Mouse (Mus musculus): ENCODE data around the gene 4930415O20Rik.

The 4930415O20Rik gene

DNA sequence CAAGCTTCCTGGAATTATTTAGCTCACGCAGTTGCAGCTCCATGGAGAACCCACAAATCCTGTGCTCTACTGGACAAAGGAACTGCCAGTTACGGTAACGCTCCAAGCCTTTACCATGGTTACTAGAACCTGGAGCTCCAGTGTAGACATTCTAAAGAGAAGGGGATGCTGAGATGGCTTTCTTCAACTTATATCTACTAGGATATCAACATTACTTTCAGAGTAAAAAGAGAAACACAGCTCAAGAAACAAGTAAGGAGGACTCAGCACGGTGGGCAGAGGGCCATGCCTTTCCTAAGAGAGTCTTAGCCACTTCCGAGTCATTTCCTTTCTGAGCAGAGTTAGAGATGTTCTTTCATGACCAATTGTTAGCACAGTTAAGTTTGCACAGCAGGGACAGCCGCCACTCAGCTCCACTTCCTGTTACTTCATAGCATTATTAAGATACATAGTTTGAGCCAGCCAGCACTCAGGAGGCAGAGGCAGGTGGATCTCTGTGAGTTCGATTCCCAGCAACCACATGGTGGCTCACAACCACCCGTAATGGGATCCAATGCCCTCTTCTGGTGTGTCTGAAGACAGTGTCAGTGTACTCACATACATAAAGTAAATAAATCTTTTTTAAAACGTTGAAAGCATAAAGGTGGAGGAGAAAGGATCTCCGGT lies at the start of gene 4930415O20Rik, which contains the start of gene Ccnt1:
Gene 4930415O20Rik, plus strand, starts transcription at position 132 of the 666 bp plus-strand sequence.
Gene Ccnt1, minus strand, starts transcription at position 51 of the 666 bp plus-strand sequence.
- DNase-seq: no peak

- no peak for DNase-seq
These were observed 49.6 kb upstream of the 4930415O20Rik start for GRCm38 (mm10) chr15:98521245-98521644.

- DNase-seq: no peak
These were observed 44.7 kb upstream of the 4930415O20Rik start for GRCm38 (mm10) chr15:98526057-98526456.

DNA sequence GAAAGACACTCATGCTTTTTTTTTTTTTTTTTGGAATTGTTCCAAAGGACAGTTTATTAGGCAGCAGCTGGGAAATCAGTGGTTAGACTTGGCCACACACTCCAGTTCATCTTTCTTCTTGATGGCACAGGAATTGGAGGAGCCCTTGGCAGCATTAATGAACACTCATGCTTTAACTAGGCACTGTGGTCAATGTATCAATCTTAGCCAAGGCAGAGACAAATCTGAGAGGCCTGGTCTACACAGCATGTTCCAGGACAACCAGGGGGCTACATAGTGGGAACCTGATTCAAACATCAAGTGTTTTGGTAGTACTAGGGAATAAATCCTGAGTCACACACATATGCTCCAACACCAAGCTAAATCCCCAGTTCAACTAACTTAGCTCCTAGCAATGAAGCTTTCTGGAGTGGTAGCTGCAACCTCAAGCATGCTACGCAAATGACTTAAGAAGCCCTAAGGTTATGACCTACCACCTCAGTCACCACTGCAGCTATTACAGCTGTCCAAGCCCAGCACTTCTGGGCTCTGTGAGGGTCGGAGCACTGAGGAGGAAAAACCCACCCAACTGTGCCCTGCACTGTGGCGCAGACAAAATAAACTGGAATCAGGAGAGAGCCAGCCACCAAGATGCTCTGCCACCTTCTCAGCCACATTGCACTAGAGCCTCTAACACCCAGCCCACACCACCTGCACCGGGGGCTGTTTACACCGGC lies 43.6 kb upstream of the 4930415O20Rik start:
- no peak for DNase-seq

DNA sequence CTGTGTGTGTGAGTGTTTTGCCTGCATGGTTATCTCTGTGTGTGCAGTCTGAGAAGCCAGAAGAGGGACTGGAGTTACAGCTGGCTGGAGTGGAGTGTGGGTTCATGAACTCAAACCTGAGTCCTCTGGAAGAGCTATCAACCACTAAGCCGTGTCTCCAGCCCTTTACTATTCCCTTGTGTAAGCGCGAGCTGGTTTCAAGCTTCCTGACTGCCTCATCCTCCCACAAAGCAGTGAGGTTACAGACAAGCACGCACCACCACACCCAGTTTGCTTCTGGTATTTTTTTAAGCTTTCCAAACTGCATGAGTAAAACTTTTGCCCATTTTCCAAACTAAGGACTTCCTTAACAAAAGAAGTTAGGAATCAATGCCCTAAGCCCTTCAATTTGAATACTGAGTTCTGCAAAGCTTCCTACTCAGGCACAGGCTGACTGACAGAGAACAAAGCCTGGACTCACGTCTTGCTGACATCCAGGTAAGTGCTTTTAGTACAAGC lies 42.7 kb upstream of the 4930415O20Rik start:
- DNase-seq: no peak

GRCm38 (mm10) chr15:98532281-98532680 lies 38.5 kb upstream of the 4930415O20Rik start:
- DNase-seq: no peak

DNA sequence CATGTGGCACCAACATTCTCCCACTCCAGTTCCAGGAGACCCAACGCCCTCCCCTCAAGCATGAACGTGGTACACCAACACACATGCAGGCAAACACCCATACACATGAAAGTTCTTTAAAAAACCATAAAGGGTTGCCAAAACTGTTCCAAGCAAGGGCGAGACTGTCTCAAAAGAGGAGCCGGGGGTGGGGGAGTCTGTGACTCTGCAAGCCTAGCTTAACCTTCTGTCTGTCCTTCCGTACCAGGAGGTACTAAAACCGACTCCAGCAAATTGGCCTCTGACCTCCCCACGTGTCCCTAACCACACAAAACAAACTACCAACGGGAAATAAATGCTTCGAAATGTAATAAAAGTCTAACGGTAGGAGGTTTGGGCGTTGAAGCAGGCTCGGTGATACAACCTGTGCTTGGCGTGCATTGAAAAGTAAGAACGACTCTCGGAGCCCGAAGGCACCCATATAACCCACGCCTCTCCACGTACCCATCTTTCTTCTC lies 37.7 kb upstream of the 4930415O20Rik start:
- DNase-seq: peak; percentile 26

DNA sequence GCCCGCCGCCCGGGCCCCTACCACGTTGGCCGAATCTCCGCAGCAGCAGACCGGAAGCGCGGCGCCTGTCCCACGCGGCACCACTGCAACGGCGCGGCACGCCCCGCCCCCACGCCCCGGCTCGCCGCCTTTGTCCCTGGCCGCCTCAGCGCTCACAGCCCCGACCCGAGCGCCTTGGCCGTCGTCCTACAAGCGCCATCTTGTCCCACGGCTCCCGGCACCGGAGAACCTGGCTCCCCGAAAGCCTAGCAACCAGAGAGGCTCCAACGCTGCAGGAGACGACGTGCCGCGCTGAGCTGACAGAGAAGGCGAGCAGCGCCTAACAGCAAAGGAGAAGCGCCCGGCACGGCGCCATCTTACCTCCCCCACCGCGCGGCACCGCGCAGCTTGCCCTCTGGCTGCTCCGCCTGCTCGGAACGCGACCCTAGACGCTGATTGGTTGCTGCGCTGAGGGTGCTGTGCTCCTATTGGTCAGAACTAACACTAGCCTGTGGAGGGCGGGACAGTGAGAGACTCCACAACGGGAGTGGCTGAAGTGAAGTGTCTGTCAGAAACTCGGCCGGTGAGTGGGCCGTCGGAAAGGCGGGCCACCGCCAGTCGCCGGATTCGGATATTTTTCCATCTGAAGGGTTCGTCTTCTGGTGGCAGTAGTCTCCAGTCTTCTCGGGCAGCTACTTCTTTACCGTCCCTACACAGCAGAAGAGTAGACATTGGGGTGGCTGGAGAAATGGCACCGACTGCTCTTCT lies 36.8 kb upstream of the 4930415O20Rik start, which contains the start of gene Kansl2:
Gene Kansl2, minus strand, starts transcription at position 384 of the 747 bp plus-strand sequence.
- DNase-seq: peak; percentile 98

DNA sequence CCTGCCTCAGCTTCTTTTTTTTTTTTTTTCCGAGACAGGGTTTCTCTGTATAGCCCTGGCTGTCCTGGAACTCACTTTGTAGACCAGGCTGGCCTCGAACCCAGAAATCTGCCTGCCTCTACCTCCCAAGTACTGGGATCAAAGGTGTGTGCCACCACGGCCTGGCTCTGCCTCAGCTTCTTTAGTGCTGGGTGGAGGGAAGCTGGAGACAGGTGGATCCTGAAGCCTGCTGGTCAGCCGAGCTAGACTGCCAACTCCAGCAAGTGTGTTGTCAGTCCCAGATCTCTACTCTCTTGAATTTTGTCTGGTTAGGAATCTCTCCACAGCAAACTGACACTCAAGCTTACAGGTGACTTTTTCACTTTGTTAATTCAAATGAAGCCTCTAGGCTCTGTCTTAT lies 34.9 kb upstream of the 4930415O20Rik start:
- no peak for DNase-seq

DNA sequence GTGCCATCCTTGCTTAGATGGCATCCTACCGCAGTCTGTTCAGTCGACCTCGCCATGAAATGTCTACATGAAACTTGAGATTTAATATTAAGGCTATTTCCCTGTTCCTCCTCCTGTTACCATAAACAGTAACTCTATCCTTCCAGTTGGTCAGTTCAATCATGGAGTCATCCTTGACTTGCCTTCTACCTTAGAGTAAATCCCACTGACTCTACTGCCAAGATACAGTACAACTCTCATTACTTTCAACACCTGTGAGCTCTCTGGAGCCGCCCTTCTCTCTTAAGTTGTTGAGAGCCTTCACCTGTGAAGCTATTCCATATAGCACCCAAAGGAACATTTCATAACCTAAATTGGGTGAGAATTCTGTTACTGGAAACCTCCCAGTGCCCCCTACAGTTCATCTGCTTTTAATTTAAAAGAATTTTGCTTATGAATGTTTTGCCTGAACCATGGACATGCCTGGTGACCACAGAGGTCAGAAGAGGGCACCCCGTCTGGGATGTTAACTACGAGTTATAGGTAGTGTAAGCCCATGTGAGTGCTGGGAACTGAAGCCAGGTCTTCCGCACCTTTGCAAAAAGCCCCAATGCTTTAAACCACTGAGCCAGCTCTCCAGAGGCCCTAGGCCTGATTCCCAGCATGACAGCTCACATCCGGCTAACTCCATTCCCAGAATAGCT lies 33.8 kb upstream of the 4930415O20Rik start:
- DNase-seq: no peak

GRCm38 (mm10) chr15:98537923-98538322 lies 32.9 kb upstream of the 4930415O20Rik start:
- DNase-seq: no peak

- no peak for DNase-seq
These were observed 29.7 kb upstream of the 4930415O20Rik start for GRCm38 (mm10) chr15:98541064-98541463.

- DNase-seq: no peak
These were observed 27.5 kb upstream of the 4930415O20Rik start for GRCm38 (mm10) chr15:98543341-98543740.

GRCm38 (mm10) chr15:98545151-98545550 lies 25.7 kb upstream of the 4930415O20Rik start:
- no peak for DNase-seq

- DNase-seq: no peak
These were observed 24.0 kb upstream of the 4930415O20Rik start for GRCm38 (mm10) chr15:98546843-98547242.

- no peak for DNase-seq
These were observed 18.0 kb upstream of the 4930415O20Rik start for GRCm38 (mm10) chr15:98552758-98553157.

GRCm38 (mm10) chr15:98555881-98556280 lies 14.9 kb upstream of the 4930415O20Rik start:
- no peak for DNase-seq

- no peak for DNase-seq
These were observed 13.6 kb upstream of the 4930415O20Rik start for GRCm38 (mm10) chr15:98557186-98557585.

- DNase-seq: no peak
These were observed 3.9 kb upstream of the 4930415O20Rik start for GRCm38 (mm10) chr15:98566973-98567277.

DNA sequence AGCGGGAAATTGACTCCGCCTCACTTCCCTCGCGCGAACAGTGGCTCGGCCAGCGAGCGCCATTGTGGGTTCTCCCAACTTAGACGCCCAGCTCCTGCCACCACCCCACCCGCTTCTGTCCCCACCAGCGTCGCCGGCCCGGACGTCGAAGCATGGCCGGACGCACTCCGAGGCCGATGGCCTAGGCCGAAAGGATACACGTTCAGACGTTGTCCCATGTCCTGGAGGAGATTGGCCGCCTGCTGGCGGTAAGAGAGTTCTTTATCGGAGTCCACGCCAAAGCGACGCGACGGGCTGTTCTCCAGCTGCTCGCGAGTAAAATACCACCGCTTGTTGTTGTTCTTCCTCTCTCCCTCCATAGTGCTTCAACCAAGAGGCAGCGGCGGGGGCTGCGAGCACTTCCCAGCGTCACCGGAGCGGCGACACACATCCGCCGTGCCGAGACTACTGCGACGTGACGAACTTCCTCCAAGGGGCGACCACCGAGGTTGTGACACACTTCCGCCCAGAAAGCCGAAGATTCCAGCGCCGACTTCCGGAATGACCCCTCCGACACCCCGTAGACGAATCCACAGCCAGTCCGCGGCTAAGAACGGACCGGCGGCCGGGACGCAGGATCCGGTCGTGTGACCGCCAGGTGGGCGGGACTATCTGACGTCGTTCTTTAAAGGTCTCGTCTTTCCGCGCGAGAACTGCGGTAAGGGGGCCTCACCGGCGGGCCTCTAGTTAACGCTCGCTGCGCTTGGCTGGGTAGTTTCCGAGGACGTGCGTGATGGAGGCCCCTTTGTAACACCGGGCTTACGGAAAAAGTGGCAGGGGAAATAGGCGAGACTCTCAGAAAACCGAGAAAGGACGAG lies 3.3 kb upstream of the 4930415O20Rik start:
- DNase-seq: peak; percentile 99

GRCm38 (mm10) chr15:98568256-98569033 lies 2.4 kb upstream of the 4930415O20Rik start:
- DNase-seq: peak; percentile 22

Measured in thymus, postnatal 14 days (tissue).